Mouse (Mus musculus): ENCODE results near the gene Tex14. TPM values are rescaled to one million over a fixed set of nuclear protein-coding genes. Genes with fewer than 3 reads are reported as not detected.
"Not testable (repeated sequence)": the region's sequence is repeated elsewhere in the genome, so short reads cannot be mapped to it uniquely, and the experiment has no call there.

Gene Tex14
- total and polyA plus RNA-seq, 3 experiments = 0.42 TPM; not detected in 1

GRCm38 (mm10) chr11:87472058-87472457, 67.2 kb downstream of the Tex14 start:
- DNase-seq (ENCODE audit: low read depth, low spot score) = peak; percentile 72
- H3K9ac ChIP-seq (ENCODE audit: control insufficient read depth, low read depth, low read length, poor library complexity, severe bottlenecking); H3K4me3 ChIP-seq (ENCODE audit: control insufficient read depth in 1 of 2, insufficient read depth in 1 of 2, low read depth in 2 of 2, low read length in 2 of 2); H3K27me3 ChIP-seq (ENCODE audit: control insufficient read depth in 1 of 2, insufficient read depth in 2 of 2, low read length in 2 of 2); H3K9me3 ChIP-seq (replicated peaks; ENCODE audit: insufficient read depth, low read length); H3K27ac ChIP-seq (ENCODE audit: control insufficient read depth, low read depth, low read length); H3K79me2 ChIP-seq (ENCODE audit: control insufficient read depth, insufficient read depth, low read length, poor library complexity): not testable (repeated sequence)
- peaks cover 8 to 14% of the 10 kb centered on the region in 2 experiments for H3K4me1 ChIP-seq (ENCODE audit: control insufficient read depth in 1 of 2, insufficient read depth in 2 of 2, low read length in 2 of 2)
- peaks cover 0 to 15% of the 10 kb centered on the region in 2 experiments; a peak in 2 of 4 replicates for H3K36me3 ChIP-seq (ENCODE audit: control insufficient read depth in 1 of 2, insufficient read depth in 2 of 2, low read length in 2 of 2)
- TF ChIP-seq POLR2AphosphoS5 (IDR thresholded peaks at IDR 0.05; ENCODE audit: borderline replicate concordance, low read depth, low read length) (0 out of 2 replicates have a peak, but pooled peaks have one; percentile 23), HCFC1 (IDR thresholded peaks at IDR 0.05; ENCODE audit: low read depth, low read length) (0 out of 2 replicates have a peak, but pooled peaks have one; percentile 18), POLR2A (IDR thresholded peaks at IDR 0.05; ENCODE audit: control insufficient read depth in 1 of 2, insufficient read depth in 1 of 2, low read depth in 1 of 2, low read length in 2 of 2, poor library complexity in 1 of 2) (peak; percentile 67 to 70; a peak in 3 of 4 replicates)

- not testable (repeated sequence) for H3K36me3 ChIP-seq (ENCODE audit: control insufficient read depth in 1 of 2, insufficient read depth in 2 of 2, low read length in 2 of 2); H3K27ac ChIP-seq (ENCODE audit: control insufficient read depth, low read depth, low read length); H3K4me1 ChIP-seq (ENCODE audit: control insufficient read depth in 1 of 2, insufficient read depth in 2 of 2, low read length in 2 of 2); H3K79me2 ChIP-seq (ENCODE audit: control insufficient read depth, insufficient read depth, low read length, poor library complexity); DNase-seq (ENCODE audit: low read depth, low spot score); H3K4me3 ChIP-seq (ENCODE audit: control insufficient read depth in 1 of 2, insufficient read depth in 1 of 2, low read depth in 2 of 2, low read length in 2 of 2); H3K9me3 ChIP-seq (replicated peaks; ENCODE audit: insufficient read depth, low read length); H3K9ac ChIP-seq (ENCODE audit: control insufficient read depth, low read depth, low read length, poor library complexity, severe bottlenecking); H3K27me3 ChIP-seq (ENCODE audit: control insufficient read depth in 1 of 2, insufficient read depth in 2 of 2, low read length in 2 of 2)
Observed at GRCm38 (mm10) chr11:87479172-87479571, 74.3 kb downstream of the Tex14 start.

GRCm38 (mm10) chr11:87483796-87484326, 79.0 kb downstream of the Tex14 start:
- no peaks in the 10 kb centered on the region for H3K9me3 ChIP-seq (replicated peaks; ENCODE audit: insufficient read depth, low read length)
- H3K79me2 ChIP-seq (ENCODE audit: control insufficient read depth, insufficient read depth, low read length, poor library complexity) = no peaks in the 10 kb centered on the region
- H3K9ac ChIP-seq (ENCODE audit: control insufficient read depth, low read depth, low read length, poor library complexity, severe bottlenecking) = no peak overlapping the region
- DNase-seq (ENCODE audit: low read depth, low spot score) = peak; percentile 28
- no peak overlapping the region for H3K27ac ChIP-seq (ENCODE audit: control insufficient read depth, low read depth, low read length)
- no peaks in the 10 kb centered on the region for H3K27me3 ChIP-seq (ENCODE audit: control insufficient read depth in 1 of 2, insufficient read depth in 2 of 2, low read length in 2 of 2)
- H3K4me1 ChIP-seq (ENCODE audit: control insufficient read depth in 1 of 2, insufficient read depth in 2 of 2, low read length in 2 of 2) = no peaks in the 10 kb centered on the region; a peak in 1 of 4 replicates
- H3K36me3 ChIP-seq (ENCODE audit: control insufficient read depth in 1 of 2, insufficient read depth in 2 of 2, low read length in 2 of 2) = no peaks in the 10 kb centered on the region
- TF ChIP-seq CHD1 (IDR thresholded peaks at IDR 0.05; ENCODE audit: low read depth, low read length) (no peak), MAZ (IDR thresholded peaks at IDR 0.05; ENCODE audit: low read depth, low read length) (no peak), TAL1 (IDR thresholded peaks at IDR 0.05; ENCODE audit: low read length) (no peak), ZNF384 (IDR thresholded peaks at IDR 0.05; ENCODE audit: low read depth, low read length) (no peak), SMC3 (IDR thresholded peaks at IDR 0.05; ENCODE audit: low read depth, low read length) (peak; percentile 37; the same call in 1 of the 2 replicates), ZC3H11A (IDR thresholded peaks at IDR 0.05; ENCODE audit: low read depth, low read length) (no peak), RAD21 (IDR thresholded peaks at IDR 0.05; ENCODE audit: low read depth, low read length) (peak; percentile 20), CTCF (IDR thresholded peaks at IDR 0.05 in 2 of 3, conservative IDR thresholded peaks at IDR 0.05 in 1 of 3; ENCODE audit: control insufficient read depth in 1 of 3, insufficient read depth in 1 of 3, low read depth in 2 of 3, low read length in 3 of 3, poor library complexity in 1 of 3, severe bottlenecking in 1 of 3) (peak in 2 of 3 experiments; percentile 15 to 37; a peak in 3 of 6 replicates), TBP (IDR thresholded peaks at IDR 0.05; ENCODE audit: low read depth, low read length) (peak; percentile 63; the same call in 1 of the 2 replicates), E2F4 (IDR thresholded peaks at IDR 0.05; ENCODE audit: borderline replicate concordance, low read depth, low read length) (no peak), ZKSCAN1 (IDR thresholded peaks at IDR 0.05; ENCODE audit: low read depth, low read length) (no peak), MEF2A (IDR thresholded peaks at IDR 0.05; ENCODE audit: extremely low read depth, insufficient replicate concordance, low read depth, low read length, poor library complexity, severe bottlenecking) (no peak), MAX (IDR thresholded peaks at IDR 0.05; ENCODE audit: low read length) (no peak)
- no peak overlapping the region for H3K4me3 ChIP-seq (ENCODE audit: control insufficient read depth in 1 of 2, insufficient read depth in 1 of 2, low read depth in 2 of 2, low read length in 2 of 2)
